Mouse (Mus musculus): ENCODE data around the gene Lrrc20.
A peak's percentile ranks its signal among the peaks of the same experiment; 100 is the strongest.

- TF ChIP-seq CTCF (IDR thresholded peaks at IDR 0.05; ENCODE audit: low read depth) (0 out of 2 replicates have a peak, but pooled peaks have one; percentile 8), EP300 (optimal IDR thresholded peaks at IDR 0.05) (no peak)
Measured at GRCm38 (mm10) chr10:61618528-61618927, 142.9 kb downstream of the Lrrc20 start.
